In the genomic region with DNA sequence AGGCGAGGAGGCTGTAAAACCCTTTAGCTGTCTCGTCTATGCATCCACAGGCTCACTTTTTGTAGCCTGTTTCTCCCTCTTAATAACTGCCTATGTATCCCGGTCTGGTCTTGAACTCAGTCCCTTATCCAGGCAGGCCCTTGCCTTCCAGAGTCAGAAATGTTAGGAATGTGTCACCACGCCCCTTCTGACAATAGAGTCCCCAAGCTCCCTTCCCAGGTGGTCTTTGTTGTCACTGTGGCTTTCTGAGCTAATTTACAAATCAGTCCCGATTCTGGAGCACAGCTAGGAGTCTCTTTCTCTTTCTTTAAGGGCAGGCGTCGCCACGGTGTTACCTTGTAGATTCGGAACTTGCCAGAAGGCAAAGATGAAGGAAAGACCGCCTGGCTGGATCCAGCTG, we compare ENCODE assay signal across 10 mouse cellular contexts. TPM values are rescaled to one million over a fixed set of nuclear protein-coding genes. Genes with fewer than 3 reads are reported as not detected.
DNase-seq lines count a peak whose midpoint lies in the region; ATAC-seq and TF ChIP-seq lines count a peak whose summit lies in the region.
"Had no signal": no experiment of that assay in that cellular context is flagged by ENCODE, and none has a peak within 500 bp of the region (broad histone marks: within the 10 kb centered on the region; RNA-seq: fewer than 3 reads in every experiment).

No protein-coding gene starts in this region.

- no peaks in the 10 kb centered on the region for H3K36me3 ChIP-seq in heart, embryonic 14.5 days (ENCODE audit: control insufficient read depth, insufficient read depth, low read length)
- H3K36me3 ChIP-seq in hindbrain, embryonic 14.5 days (replicated peaks; ENCODE audit: control insufficient read depth, insufficient read depth): no peaks in the 10 kb centered on the region
- no peaks in the 10 kb centered on the region for H3K36me3 ChIP-seq in midbrain, embryonic 15.5 days (replicated peaks)
- H3K36me3 ChIP-seq: liver, embryonic 15.5 days had no signal

- H3K9ac ChIP-seq in heart, embryonic 14.5 days (ENCODE audit: low read length): no peak overlapping the region
- peak overlapping the region; percentile 53; the same call in 1 of the 2 replicates for H3K9ac ChIP-seq in hindbrain, embryonic 14.5 days
- peak overlapping the region; percentile 49 for H3K9ac ChIP-seq in midbrain, embryonic 15.5 days

- H3K27ac ChIP-seq in heart, embryonic 14.5 days (replicated peaks in 1 of 2; ENCODE audit: control insufficient read depth in 1 of 2, insufficient read depth in 1 of 2, low read depth in 2 of 2, low read length in 2 of 2): no peak overlapping the region
- H3K27ac ChIP-seq in cortical plate, adult 2 months (ENCODE audit: insufficient read depth, low read length): no peak overlapping the region
- H3K27ac ChIP-seq in hindbrain, embryonic 14.5 days: no peak overlapping the region
- peak overlapping the region; percentile 65; the same call in 1 of the 2 replicates for H3K27ac ChIP-seq in midbrain, embryonic 15.5 days
- H3K27ac ChIP-seq: liver, embryonic 15.5 days had no signal

- DNase-seq in heart, postnatal 25 days (ENCODE audit: low spot score): no peak
- DNase-seq in hindbrain, embryonic 14.5 days (ENCODE audit: low spot score): no peak
- DNase-seq in gastrocnemius, adult 8-10 months (ENCODE audit: low spot score in 2 of 2): no peak
- no peak for DNase-seq in layer of hippocampus, adult 8-10 months (ENCODE audit: low spot score in 2 of 2)
- no peak for DNase-seq in spleen, adult 18-20 months
- DNase-seq: B cell, adult 2 months had no signal

- 9% methylated on average over 10 of the region's 10 CpGs for WGBS in heart, embryonic 14.5 days
- WGBS in hindbrain, embryonic 14.5 days: 5% methylated on average over 10 of the region's 10 CpGs
- WGBS in midbrain, embryonic 15.5 days: 3% methylated on average over 10 of the region's 10 CpGs

- H3K9me3 ChIP-seq in heart, embryonic 14.5 days (ENCODE audit: control insufficient read depth, low read length): peaks cover under 1% of the 10 kb centered on the region; the same call in 1 of the 2 replicates
- no peaks in the 10 kb centered on the region for H3K9me3 ChIP-seq in hindbrain, embryonic 14.5 days (ENCODE audit: control insufficient read depth, low read length)
- H3K9me3 ChIP-seq in midbrain, embryonic 15.5 days: no peaks in the 10 kb centered on the region
- H3K9me3 ChIP-seq: liver, embryonic 15.5 days had no signal

- no peaks in the 10 kb centered on the region for H3K27me3 ChIP-seq in heart, embryonic 14.5 days (ENCODE audit: control insufficient read depth, insufficient read depth, low read length)
- H3K27me3 ChIP-seq in hindbrain, embryonic 14.5 days (ENCODE audit: control insufficient read depth, insufficient read depth, low read length): no peaks in the 10 kb centered on the region
- H3K27me3 ChIP-seq in midbrain, embryonic 15.5 days (replicated peaks): no peaks in the 10 kb centered on the region

- no peak for TF ChIP-seq POLR2A in cortical plate, adult 2 months (IDR thresholded peaks at IDR 0.05; ENCODE audit: extremely low read depth, insufficient read depth, low read length)

- H3K4me2 ChIP-seq in heart, embryonic 14.5 days (ENCODE audit: low read length): peak overlapping the region; percentile 85
- peak overlapping the region; percentile 62 for H3K4me2 ChIP-seq in hindbrain, embryonic 14.5 days (replicated peaks)
- peak overlapping the region; percentile 78 for H3K4me2 ChIP-seq in midbrain, embryonic 15.5 days

- TF ChIP-seq CTCF in cortical plate, adult 2 months (IDR thresholded peaks at IDR 0.05; ENCODE audit: extremely low read depth, insufficient read depth, low read length): no peak

- peaks cover 15 to 17% of the 10 kb centered on the region in 2 experiments for H3K4me1 ChIP-seq in heart, embryonic 14.5 days (ENCODE audit: control insufficient read depth in 2 of 2, insufficient read depth in 2 of 2, low read length in 2 of 2)
- no peaks in the 10 kb centered on the region for H3K4me1 ChIP-seq in cortical plate, adult 2 months (ENCODE audit: control insufficient read depth, insufficient read depth, low read length)
- H3K4me1 ChIP-seq in hindbrain, embryonic 14.5 days (replicated peaks; ENCODE audit: control insufficient read depth, insufficient read depth, low read length): peaks cover 11% of the 10 kb centered on the region
- H3K4me1 ChIP-seq in midbrain, embryonic 15.5 days: peaks cover 17% of the 10 kb centered on the region

- ATAC-seq in heart, embryonic 14.5 days (ENCODE audit: insufficient number of reproducible peaks, insufficient read depth, low FRiP score, low read depth): no peak
- ATAC-seq in hindbrain, embryonic 14.5 days (ENCODE audit: low FRiP score): no peak
- no peak for ATAC-seq in midbrain, embryonic 15.5 days (replicated peaks)

- intact Hi-C loops in heart, postnatal 25 days (cut with DNase I): no loop called here

- H3K4me3 ChIP-seq in heart, embryonic 14.5 days (ENCODE audit: control insufficient read depth in 1 of 2, insufficient read depth in 1 of 2, low read depth in 1 of 2, low read length in 2 of 2): peak overlapping the region in 1 of 2 experiments; percentile 80; a peak in 1 of 4 replicates
- peak overlapping the region; percentile 67 for H3K4me3 ChIP-seq in cortical plate, adult 2 months (ENCODE audit: insufficient read depth, low read length)
- H3K4me3 ChIP-seq in hindbrain, embryonic 14.5 days (replicated peaks; ENCODE audit: low read length): peak overlapping the region; percentile 44
- H3K4me3 ChIP-seq in midbrain, embryonic 15.5 days: peak overlapping the region; percentile 53

RNA-seq across cellular contexts. Expression of a gene that starts 8.7 kb away (rescaled TPM):
- polyA plus RNA-seq in heart, embryonic 14.5 days (2014; fragmentation: Nextera tagmentation; extraction: Ambion mirVana): 0.57 and 0.59 TPM in 2 replicates
- total RNA-seq in heart, postnatal 25 days (2021): 1 to 10 TPM; 1.3 to 2.2 TPM
- polyA plus RNA-seq in cortical plate, adult 2 months (2012; rRNA removed): 70.2 and 74.0 TPM in 2 replicates
- polyA plus RNA-seq in hindbrain, embryonic 14.5 days (2014; fragmentation: Nextera tagmentation; extraction: Ambion mirVana): 61.8 and 70.8 TPM in 2 replicates
- 56.3 and 57.2 TPM in 2 replicates for polyA plus RNA-seq in midbrain, embryonic 15.5 days (2015; fragmentation: Nextera tagmentation; extraction: Ambion mirVana)
- total RNA-seq in gastrocnemius, adult 8-10 months (2022): 1 to 10 TPM; 3.2 to 7.0 (median 5.2) TPM
- 10 to 100 TPM; 82.9 to 94.7 (median 87.0) TPM for total RNA-seq in layer of hippocampus, adult 8-10 months (2022)
- polyA plus RNA-seq: liver, embryonic 15.5 days had no signal

RNA-seq across cellular contexts. Expression of a gene that starts 10.4 kb away (rescaled TPM):
- 0.34 and 0.47 TPM in 2 replicates for polyA plus RNA-seq in heart, embryonic 14.5 days (2014; fragmentation: Nextera tagmentation; extraction: Ambion mirVana)
- total RNA-seq in heart, postnatal 25 days (2021): under 1 TPM; 0.28 to 0.62 TPM
- polyA plus RNA-seq in cortical plate, adult 2 months (2012; rRNA removed): 3.7 and 4.3 TPM in 2 replicates
- polyA plus RNA-seq in hindbrain, embryonic 14.5 days (2014; fragmentation: Nextera tagmentation; extraction: Ambion mirVana): 2.1 and 2.8 TPM in 2 replicates
- polyA plus RNA-seq in midbrain, embryonic 15.5 days (2015; fragmentation: Nextera tagmentation; extraction: Ambion mirVana): 2.1 and 2.6 TPM in 2 replicates
- total RNA-seq in gastrocnemius, adult 8-10 months (2022): not detected
- 1 to 10 TPM; 2.2 to 4.3 (median 2.8) TPM for total RNA-seq in layer of hippocampus, adult 8-10 months (2022)

RNA-seq across cellular contexts. Expression of a gene that starts 53.6 kb away (rescaled TPM):
- 4.1 and 4.5 TPM in 2 replicates for polyA plus RNA-seq in heart, embryonic 14.5 days (2014; fragmentation: Nextera tagmentation; extraction: Ambion mirVana)
- total RNA-seq in heart, postnatal 25 days (2021): 10 to 100 TPM; 27.9 to 32.7 TPM
- polyA plus RNA-seq in cortical plate, adult 2 months (2012; rRNA removed): 190 and 192 TPM in 2 replicates
- 26.4 and 26.5 TPM in 2 replicates for polyA plus RNA-seq in hindbrain, embryonic 14.5 days (2014; fragmentation: Nextera tagmentation; extraction: Ambion mirVana)
- 16.7 and 18.1 TPM in 2 replicates for polyA plus RNA-seq in midbrain, embryonic 15.5 days (2015; fragmentation: Nextera tagmentation; extraction: Ambion mirVana)
- total RNA-seq in gastrocnemius, adult 8-10 months (2022): under 1 TPM; 0.10 to 0.27 (median 0.11) TPM
- total RNA-seq in layer of hippocampus, adult 8-10 months (2022): 100 to 1,000 TPM; 278 to 302 (median 291) TPM
- polyA plus RNA-seq: liver, embryonic 15.5 days had no signal

Comparison
In these comparisons a context has a peak if more than half of its experiments do, and no peak if none do; other contexts are left out.
1. RNA of a gene that starts 8.7 kb away (polyA plus RNA-seq): 70.2 to 74.0 TPM in cortical plate, adult 2 months, 61.8 to 70.8 TPM in hindbrain, embryonic 14.5 days and 56.3 to 57.2 TPM in midbrain, embryonic 15.5 days; 0.57 to 0.59 TPM in heart, embryonic 14.5 days; every median in the first group is over 10 times any median in the second.
2. Peak in every context shown above with its lines, with median percentiles within 50 percentile points of each other: H3K4me2 ChIP-seq.